8 mouse cellular contexts compared by ENCODE assay signal in the genomic region with DNA sequence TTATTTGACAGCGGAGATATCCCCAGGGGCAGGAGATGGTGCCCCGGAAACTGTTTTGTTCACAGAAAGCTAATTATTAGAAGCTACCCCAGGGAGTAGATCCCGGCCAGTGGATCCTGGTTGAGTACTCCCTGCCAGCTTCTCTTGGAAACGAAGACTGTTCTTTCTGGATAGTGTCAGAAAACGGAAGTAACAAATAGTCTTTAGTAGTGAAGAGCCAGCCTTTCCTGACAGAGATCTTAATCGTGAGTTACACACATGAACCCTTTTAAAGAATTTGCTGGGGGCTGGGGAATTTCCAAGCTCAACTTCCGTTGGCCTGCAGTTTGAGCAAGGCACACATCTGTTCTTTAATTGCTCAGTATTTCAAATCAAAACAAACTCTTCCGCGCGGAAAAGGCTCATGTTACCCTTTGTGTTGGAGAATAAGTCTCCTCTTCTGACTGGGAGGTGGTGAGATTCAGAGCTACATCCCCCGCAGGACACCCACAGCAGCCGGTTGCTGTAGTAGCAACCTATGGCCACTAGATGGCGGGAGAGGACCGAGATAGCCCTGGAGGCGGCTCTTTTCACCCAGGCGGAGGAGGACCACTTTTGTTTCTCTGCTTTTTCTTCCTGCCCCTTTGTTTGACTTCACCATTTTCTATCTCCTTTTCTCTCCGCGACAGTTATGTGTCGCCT.
DNase-seq lines count a peak whose midpoint lies in the region; ATAC-seq lines count a peak whose summit lies in the region.

No protein-coding gene starts in this region.

- H3K9me3 ChIP-seq in intestine, embryonic 14.5 days (ENCODE audit: control insufficient read depth, low read length), result no peaks in the 10 kb centered on the region

- peak; percentile 82 for ATAC-seq in intestine, embryonic 14.5 days (replicated peaks; ENCODE audit: low FRiP score, low TSS enrichment, low read depth)
- ATAC-seq in megakaryocyte progenitor cell, adult 5-6 weeks (replicated peaks; ENCODE audit: poor library complexity), result peak; percentile 97

- H3K4me3 ChIP-seq in intestine, embryonic 14.5 days (ENCODE audit: low read depth, low read length), result peak overlapping the region; percentile 44

- H3K4me2 ChIP-seq in intestine, embryonic 14.5 days (ENCODE audit: low read length), result peak overlapping the region; percentile 85

- peak overlapping the region; percentile 82 for H3K27ac ChIP-seq in intestine, embryonic 14.5 days (ENCODE audit: low read depth)

- intact Hi-C loops in left cerebral cortex, postnatal 10 days (cut with DNase I), result loop anchor here (5.0 kb wide), 3 partner anchors 664 to 1174 kb away; partner anchors contain the start of gene Mllt3

- DNase-seq in adrenal gland, adult 18-20 months (ENCODE audit: low spot score in 2 of 2), result peak; percentile 78 to 82
- peak; percentile 93 for DNase-seq in embryo, embryonic 10.5 days (ENCODE audit: low spot score)
- DNase-seq in gastrocnemius, postnatal 25 days, result peak; percentile 66
- peak; percentile 92 for DNase-seq in intestine, embryonic 14.5 days (ENCODE audit: low spot score)
- DNase-seq in left cerebral cortex, postnatal 10 days (ENCODE audit: extremely low spot score in 1 of 2, low spot score in 2 of 2), result peak; percentile 78 to 83
- DNase-seq in right cerebral cortex, postnatal 10 days (ENCODE audit: low spot score in 2 of 2), result peak; percentile 87 to 89
- DNase-seq in urinary bladder, postnatal 14 days (ENCODE audit: low spot score), result peak; percentile 77

- H3K36me3 ChIP-seq in intestine, embryonic 14.5 days (ENCODE audit: control insufficient read depth, insufficient read depth, low read length), result no peaks in the 10 kb centered on the region

- peaks cover 17% of the 10 kb centered on the region for H3K4me1 ChIP-seq in intestine, embryonic 14.5 days (replicated peaks; ENCODE audit: control insufficient read depth, insufficient read depth, low read length)

- peak overlapping the region; percentile 60 for H3K9ac ChIP-seq in intestine, embryonic 14.5 days (ENCODE audit: low read length)

- H3K27me3 ChIP-seq in intestine, embryonic 14.5 days (replicated peaks; ENCODE audit: control insufficient read depth, insufficient read depth, low read length), result no peaks in the 10 kb centered on the region

- WGBS in intestine, embryonic 14.5 days, result 8% methylated on average over 19 of the region's 19 CpGs

Comparison
In these comparisons a context has a peak if more than half of its experiments do, and no peak if none do; other contexts are left out.
1. Peak in every context shown above with its lines: DNase-seq, ATAC-seq, H3K4me3 ChIP-seq and H3K27ac ChIP-seq.